Comparison of ENCODE assay signal across 9 mouse cellular contexts in the genomic region with DNA sequence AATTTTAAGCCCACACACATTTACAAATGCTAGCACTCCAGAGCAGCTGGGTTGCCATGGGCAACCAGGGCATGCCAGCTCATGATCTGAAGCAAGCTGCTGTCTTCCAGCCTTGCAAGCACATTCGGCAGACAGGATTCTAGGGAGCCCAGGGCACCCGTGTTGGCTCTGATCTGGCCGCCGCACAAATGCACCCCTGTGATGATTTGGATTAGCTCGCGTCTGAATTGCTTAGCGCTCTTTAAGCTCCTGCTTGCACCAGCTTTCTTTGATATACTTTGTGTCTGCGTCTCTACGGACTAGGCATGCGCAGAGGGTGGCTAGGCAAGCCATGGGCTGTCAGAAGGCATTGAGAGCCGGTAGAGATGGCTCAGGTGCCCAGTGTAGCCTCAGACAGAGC. TPM values are rescaled to one million over a fixed set of nuclear protein-coding genes. Genes with fewer than 3 reads are reported as not detected.
DNase-seq lines count a peak whose midpoint lies in the region; ATAC-seq lines count a peak whose summit lies in the region.
"Had no signal": no experiment of that assay in that cellular context is flagged by ENCODE, and none has a peak within 500 bp of the region (broad histone marks: within the 10 kb centered on the region; RNA-seq: fewer than 3 reads in every experiment).

No protein-coding gene starts in this region.

- H3K4me2 ChIP-seq in heart, embryonic 11.5 days, result no peak overlapping the region

- no peaks in the 10 kb centered on the region for H3K4me1 ChIP-seq in heart, embryonic 11.5 days (ENCODE audit: control insufficient read depth, insufficient read depth, low read length)

- intact Hi-C loops in heart, postnatal 14 days (cut with DNase I), result no loop called here

- H3K36me3 ChIP-seq in heart, embryonic 11.5 days (ENCODE audit: control insufficient read depth, insufficient read depth, low read length), result no peaks in the 10 kb centered on the region

- no peak overlapping the region for H3K9ac ChIP-seq in heart, embryonic 11.5 days (ENCODE audit: low read depth, low read length)

- 84% methylated on average over 11 of the region's 11 CpGs for WGBS in heart, embryonic 11.5 days (ENCODE audit: insufficient replicate concordance)

- H3K4me3 ChIP-seq in heart, embryonic 11.5 days (ENCODE audit: low read depth, low read length), result no peak overlapping the region

- no peak overlapping the region for H3K27ac ChIP-seq in heart, embryonic 11.5 days (ENCODE audit: low read depth, low read length)
- H3K27ac ChIP-seq: macrophage had no signal

- ATAC-seq in frontal cortex, adult (ENCODE audit: low TSS enrichment), result peak; percentile 80
- no peak for ATAC-seq in heart, embryonic 11.5 days (replicated peaks; ENCODE audit: insufficient number of reproducible peaks, low FRiP score, low TSS enrichment)

- peak; percentile 60 for DNase-seq in embryo, embryonic 10 days (ENCODE audit: low spot score)
- no peak for DNase-seq in embryo, embryonic 9.5 days (ENCODE audit: extremely low spot score)
- DNase-seq in left cerebral cortex, adult 8-10 months (ENCODE audit: low spot score in 2 of 2), result peak; percentile 66 to 85
- DNase-seq in retina, postnatal 7 days (ENCODE audit: low read depth, low spot score), result peak; percentile 61
- no peak for DNase-seq in urinary bladder, postnatal 14 days (ENCODE audit: low spot score)
- no peak for DNase-seq in heart, postnatal 14 days

- H3K9me3 ChIP-seq in heart, embryonic 11.5 days (replicated peaks; ENCODE audit: control insufficient read depth, low read length), result no peaks in the 10 kb centered on the region

- H3K27me3 ChIP-seq in heart, embryonic 11.5 days (ENCODE audit: control insufficient read depth, insufficient read depth, low read length), result no peaks in the 10 kb centered on the region

RNA-seq across cellular contexts. Expression of gene Wdr95, which starts 39.3 kb away (rescaled TPM):
- total RNA-seq in left cerebral cortex, adult 8-10 months (2022), result 1 to 10 TPM in 1 of 4 experiments, under 1 TPM in 3; 0.15 to 1.9 (median 0.43) TPM
- 0.09 TPM in 1 of 2 replicates, not detected in the other for polyA plus RNA-seq in heart, embryonic 11.5 days (2014; fragmentation: Nextera tagmentation; extraction: Ambion mirVana)
- not detected for total RNA-seq in heart, postnatal 14 days (2021)
- polyA plus RNA-seq: macrophage had no signal

RNA-seq across cellular contexts. Expression of gene Tex26, which starts 49.7 kb away (rescaled TPM):
- 1 to 10 TPM in 1 of 4 experiments, under 1 TPM in 3; 0.32 to 1.6 (median 0.80) TPM for total RNA-seq in left cerebral cortex, adult 8-10 months (2022)
- polyA plus RNA-seq in heart, embryonic 11.5 days (2014; fragmentation: Nextera tagmentation; extraction: Ambion mirVana), result 0.52 and 0.57 TPM in 2 replicates
- total RNA-seq in heart, postnatal 14 days (2021), result not detected
- polyA plus RNA-seq: macrophage had no signal

Comparison
In these comparisons a context has a peak if more than half of its experiments do, and no peak if none do; other contexts are left out.
1. DNase-seq: peak in embryo, embryonic 10 days (single experiment), left cerebral cortex, adult 8-10 months (2 of 2) and retina, postnatal 7 days (single experiment); none in embryo, embryonic 9.5 days (single experiment), urinary bladder, postnatal 14 days (single experiment) and heart, postnatal 14 days (0 of 2).